Mouse (Mus musculus): Measurements from ENCODE around the gene Ropn1. TPM values are rescaled to one million over a fixed set of nuclear protein-coding genes. Genes with fewer than 3 reads are reported as not detected.

Gene Ropn1
- 0.58 TPM for polyA plus RNA-seq (2015; fragmentation: Illumina TruSeq; extraction: RNeasy Lipid Tissue Mini Kit (QIAGEN cat#74804); ENCODE audit: low read depth, low replicate concordance)

DNA sequence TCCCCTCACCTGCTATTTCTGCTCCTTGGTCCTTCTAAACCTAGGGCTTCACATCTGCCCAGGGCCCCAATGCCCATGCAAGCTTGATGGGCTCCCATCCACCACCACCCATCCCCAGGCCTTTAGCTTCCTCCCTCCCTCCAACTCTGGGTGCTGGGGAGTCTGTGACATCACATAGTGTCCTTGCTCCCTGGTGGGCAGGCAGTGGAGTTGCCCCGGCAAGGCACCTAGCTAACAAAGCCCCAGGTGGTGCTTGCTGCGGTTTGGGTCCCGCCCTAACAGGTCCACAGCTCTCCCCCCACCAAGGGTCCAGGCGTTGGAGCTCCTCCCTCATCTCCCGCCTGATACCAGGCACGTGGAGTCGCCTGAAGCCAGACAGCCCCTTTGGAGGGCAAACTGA, at the start of gene Ropn1:
TSS of gene Ropn1 (plus strand) at position 301 of the 400 bp plus-strand sequence.

DNA sequence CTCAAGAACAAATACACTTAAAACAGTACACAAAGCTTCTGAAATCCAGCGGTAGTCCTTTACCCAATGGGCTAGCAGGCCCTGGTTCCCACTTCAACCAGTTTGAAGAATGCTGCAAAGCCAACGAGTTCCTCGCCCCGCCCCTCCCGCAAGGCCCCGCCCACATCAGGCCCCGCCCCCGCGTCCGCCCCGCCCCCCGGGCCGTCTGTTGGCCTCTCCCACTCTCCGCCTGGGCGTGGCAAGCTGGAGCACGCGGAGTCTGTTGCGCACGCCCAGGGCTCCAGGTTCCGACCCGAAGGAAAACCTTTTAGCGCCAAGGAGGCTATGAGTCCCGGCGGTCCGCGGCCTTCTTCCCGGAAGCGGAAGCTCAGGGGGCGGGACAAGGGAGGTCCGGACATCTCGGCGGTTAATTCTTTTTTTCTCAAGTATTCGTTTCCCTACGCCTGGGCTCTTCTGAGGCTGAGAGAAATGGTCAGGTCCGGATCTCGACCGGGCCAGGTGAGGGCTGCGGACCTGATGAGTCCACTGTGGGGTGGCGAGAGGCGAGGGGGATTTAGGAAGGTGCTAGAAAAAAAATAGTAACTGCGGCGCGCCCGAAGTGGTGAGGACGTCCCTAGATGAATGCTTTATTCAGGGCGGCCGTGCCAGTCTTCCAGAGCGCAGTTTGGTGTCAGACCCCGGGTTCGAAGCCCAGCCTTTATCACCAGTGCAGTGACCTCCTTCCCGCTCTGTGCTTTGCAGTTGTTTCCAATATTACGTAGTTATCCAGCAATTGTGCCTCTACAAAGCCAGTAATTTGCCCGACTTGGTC, 40.8 kb downstream of the Ropn1 start, which contains the start of gene Ccdc14:
TSS of gene Ccdc14 (plus strand) at position 283 of the 811 bp plus-strand sequence.

Other genes with a start within 250 kb of the Ropn1 start
- 231 TPM for gene Kalrn, start 76.4 kb upstream of the Ropn1 start, polyA plus RNA-seq (2015; fragmentation: Illumina TruSeq; extraction: RNeasy Lipid Tissue Mini Kit (QIAGEN cat#74804); ENCODE audit: low read depth, low replicate concordance)
- 1.8 TPM for gene Ccdc14, start 40.7 kb downstream of the Ropn1 start, polyA plus RNA-seq (2015; fragmentation: Illumina TruSeq; extraction: RNeasy Lipid Tissue Mini Kit (QIAGEN cat#74804); ENCODE audit: low read depth, low replicate concordance)
- 10.9 TPM for gene Mylk, start 95.3 kb downstream of the Ropn1 start, polyA plus RNA-seq (2015; fragmentation: Illumina TruSeq; extraction: RNeasy Lipid Tissue Mini Kit (QIAGEN cat#74804); ENCODE audit: low read depth, low replicate concordance)